In genomic region chr4:154581261-154581886, GRCm38 (mm10) we compare ENCODE assay signal across 14 mouse cellular contexts. TPM values are rescaled to one million over a fixed set of nuclear protein-coding genes. Genes with fewer than 3 reads are reported as not detected.
A peak's percentile ranks its signal among the peaks of the same experiment; 100 is the strongest.
DNase-seq lines count a peak whose midpoint lies in the region; ATAC-seq lines count a peak whose summit lies in the region.
"Had no signal": no experiment of that assay in that cellular context is flagged by ENCODE, and none has a peak within 500 bp of the region (broad histone marks: within the 10 kb centered on the region; RNA-seq: fewer than 3 reads in every experiment).

No protein-coding gene starts in this region.

- no peaks in the 10 kb centered on the region for H3K9me3 ChIP-seq in forebrain, embryonic 14.5 days (replicated peaks; ENCODE audit: control insufficient read depth, low read length)
- no peaks in the 10 kb centered on the region for H3K9me3 ChIP-seq in heart, embryonic 15.5 days (replicated peaks)
- H3K9me3 ChIP-seq: liver, embryonic 12.5 days had no signal

- H3K36me3 ChIP-seq in forebrain, embryonic 14.5 days (ENCODE audit: control insufficient read depth, insufficient read depth, low read length), result no peaks in the 10 kb centered on the region
- H3K36me3 ChIP-seq in heart, embryonic 15.5 days, result no peaks in the 10 kb centered on the region
- H3K36me3 ChIP-seq: liver, embryonic 12.5 days had no signal

- 61% methylated on average over 16 of the region's 16 CpGs for WGBS in forebrain, embryonic 14.5 days
- 30% methylated on average over 16 of the region's 16 CpGs for WGBS in heart, embryonic 15.5 days

- peak; percentile 53 for DNase-seq in adrenal gland, postnatal 14 days
- DNase-seq in adrenal gland, adult 8-10 months, result no peak
- peak; percentile 43 for DNase-seq in NIH3T3 (ENCODE audit: low read depth)
- DNase-seq in forebrain, embryonic 14.5 days (ENCODE audit: low spot score), result no peak
- DNase-seq in thymus, postnatal 25 days, result no peak
- DNase-seq in retina, embryonic 14.5 days (ENCODE audit: low spot score), result no peak
- no peak for DNase-seq in left cerebral cortex, postnatal 25 days (ENCODE audit: low spot score in 2 of 2)
- DNase-seq: gastrocnemius, postnatal 36 days; kidney, postnatal 10 days had no signal

- no peak overlapping the region for H3K4me3 ChIP-seq in forebrain, embryonic 14.5 days (ENCODE audit: low read depth, low read length)
- no peak overlapping the region for H3K4me3 ChIP-seq in heart, embryonic 15.5 days
- H3K4me3 ChIP-seq: left cerebral cortex, adult 2 months; liver, embryonic 12.5 days had no signal

- intact Hi-C loops in left cerebral cortex, postnatal 25 days (cut with DNase I), result no loop called here

- H3K4me1 ChIP-seq in forebrain, embryonic 14.5 days (ENCODE audit: control insufficient read depth, insufficient read depth, low read length), result peaks cover 51% of the 10 kb centered on the region
- H3K4me1 ChIP-seq in heart, embryonic 15.5 days (replicated peaks), result peaks cover 48% of the 10 kb centered on the region

- no peak overlapping the region for H3K9ac ChIP-seq in forebrain, embryonic 14.5 days (ENCODE audit: low read length)
- no peak overlapping the region for H3K9ac ChIP-seq in heart, embryonic 15.5 days
- H3K9ac ChIP-seq: liver, embryonic 12.5 days had no signal

- no peak overlapping the region for H3K4me2 ChIP-seq in forebrain, embryonic 14.5 days (ENCODE audit: low read length)
- peak overlapping the region; percentile 4; the same call in 1 of the 2 replicates for H3K4me2 ChIP-seq in heart, embryonic 15.5 days
- H3K4me2 ChIP-seq: liver, embryonic 12.5 days had no signal

- peak overlapping the region; percentile 83 for H3K27ac ChIP-seq in forebrain, embryonic 14.5 days (ENCODE audit: low read depth, low read length)
- peak overlapping the region; percentile 67 for H3K27ac ChIP-seq in heart, embryonic 15.5 days
- H3K27ac ChIP-seq: left cerebral cortex, adult 2 months; liver, embryonic 12.5 days; macrophage; stomach, postnatal 0 days had no signal

- ATAC-seq in forebrain, embryonic 14.5 days, result no peak
- ATAC-seq in heart, embryonic 15.5 days (replicated peaks; ENCODE audit: insufficient number of reproducible peaks, insufficient read depth, low FRiP score, low read depth), result no peak
- ATAC-seq: liver, embryonic 12.5 days had no signal

- no peaks in the 10 kb centered on the region for H3K27me3 ChIP-seq in forebrain, embryonic 14.5 days (replicated peaks; ENCODE audit: control insufficient read depth, insufficient read depth, low read length)
- no peaks in the 10 kb centered on the region for H3K27me3 ChIP-seq in heart, embryonic 15.5 days
- H3K27me3 ChIP-seq: liver, embryonic 12.5 days had no signal

RNA-seq across cellular contexts. Expression of gene Prdm16, which starts 55.3 kb away (rescaled TPM):
- total RNA-seq in adrenal gland, postnatal 14 days (2021), result 10.2 and 12.7 TPM in 2 replicates
- 1 to 10 TPM; 2.9 to 5.5 (median 3.8) TPM for total RNA-seq in adrenal gland, adult 8-10 months (2022)
- polyA plus RNA-seq in forebrain, embryonic 14.5 days (2014; fragmentation: Nextera tagmentation; extraction: Ambion mirVana), result 20.6 and 25.0 TPM in 2 replicates
- polyA plus RNA-seq in heart, embryonic 15.5 days (2015; fragmentation: Nextera tagmentation; extraction: Ambion mirVana), result 18.6 and 20.9 TPM in 2 replicates
- 1 to 10 TPM; 6.5 to 7.7 TPM for total RNA-seq in left cerebral cortex, postnatal 25 days (2021)

Comparison
In these comparisons a context has a peak if more than half of its experiments do, and no peak if none do; other contexts are left out.
1. DNase-seq: peak in adrenal gland, postnatal 14 days (single experiment) and NIH3T3 (single experiment); none in adrenal gland, adult 8-10 months (single experiment), forebrain, embryonic 14.5 days (single experiment), thymus, postnatal 25 days (single experiment), retina, embryonic 14.5 days (single experiment) and left cerebral cortex, postnatal 25 days (0 of 2).